Mouse (Mus musculus) thymus, adult 18-20 months (tissue): ENCODE results near the gene Rnf130.

Source experiments
- DNase-seq, 2 experiments: peaks; one replicate each; pipeline ENCODE4 v3.0.0; 2022; ENCODE audit warnings: mixed read lengths in 2 of 2

Gene Rnf130

GRCm38 (mm10) chr11:50025721-50026520 lies 775 bp downstream of the Rnf130 start:
- DNase-seq: no peak

GRCm38 (mm10) chr11:50026521-50027090 lies 1.5 kb downstream of the Rnf130 start:
- DNase-seq: no peak

- DNase-seq: no peak
These were observed 3.3 kb downstream of the Rnf130 start for GRCm38 (mm10) chr11:50028416-50028815.

DNA sequence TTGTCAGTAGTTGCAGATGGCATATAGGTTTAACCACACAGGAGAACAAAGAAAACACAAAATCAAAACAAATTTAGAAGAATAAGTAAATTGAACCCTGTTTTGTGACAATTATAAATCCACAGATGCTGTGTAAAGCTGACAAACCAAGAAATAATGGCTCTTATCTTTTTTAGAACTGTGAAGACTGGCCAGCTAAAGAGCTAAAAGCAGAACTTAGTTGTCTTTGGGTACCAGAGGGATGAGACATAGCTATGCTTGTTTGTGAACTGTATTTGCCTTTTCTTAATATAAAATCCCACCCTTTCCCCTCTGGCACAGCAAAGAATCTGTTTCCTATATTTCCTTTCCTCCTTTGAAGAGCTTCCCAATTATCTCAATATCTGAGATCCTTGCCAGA lies 9.0 kb downstream of the Rnf130 start:
- DNase-seq: no peak

- DNase-seq: no peak
These were observed 10.6 kb downstream of the Rnf130 start for GRCm38 (mm10) chr11:50035726-50036125.

GRCm38 (mm10) chr11:50036781-50037460 lies 11.8 kb downstream of the Rnf130 start:
- no peak for DNase-seq

DNA sequence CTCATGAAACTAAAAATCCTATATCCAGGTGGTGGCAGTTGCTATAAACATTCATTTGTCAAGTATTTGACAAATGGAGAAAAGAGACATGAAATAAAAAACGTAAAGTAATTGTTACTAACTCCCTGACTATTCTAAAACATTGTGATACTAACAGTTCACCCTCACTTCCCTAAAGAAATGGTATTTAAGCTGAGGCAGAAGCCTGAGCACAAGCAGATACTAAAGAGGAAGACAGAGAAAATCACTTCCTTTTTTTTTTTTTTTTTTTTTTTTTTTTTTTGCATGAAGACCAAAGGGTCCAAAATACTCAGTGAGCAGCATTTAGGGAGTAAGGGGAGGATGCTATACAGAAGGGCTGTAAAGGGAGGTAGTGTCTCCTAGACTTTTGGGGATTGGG lies 13.6 kb downstream of the Rnf130 start:
- DNase-seq: no peak

GRCm38 (mm10) chr11:50041148-50041547 lies 16.0 kb downstream of the Rnf130 start:
- DNase-seq: no peak

DNA sequence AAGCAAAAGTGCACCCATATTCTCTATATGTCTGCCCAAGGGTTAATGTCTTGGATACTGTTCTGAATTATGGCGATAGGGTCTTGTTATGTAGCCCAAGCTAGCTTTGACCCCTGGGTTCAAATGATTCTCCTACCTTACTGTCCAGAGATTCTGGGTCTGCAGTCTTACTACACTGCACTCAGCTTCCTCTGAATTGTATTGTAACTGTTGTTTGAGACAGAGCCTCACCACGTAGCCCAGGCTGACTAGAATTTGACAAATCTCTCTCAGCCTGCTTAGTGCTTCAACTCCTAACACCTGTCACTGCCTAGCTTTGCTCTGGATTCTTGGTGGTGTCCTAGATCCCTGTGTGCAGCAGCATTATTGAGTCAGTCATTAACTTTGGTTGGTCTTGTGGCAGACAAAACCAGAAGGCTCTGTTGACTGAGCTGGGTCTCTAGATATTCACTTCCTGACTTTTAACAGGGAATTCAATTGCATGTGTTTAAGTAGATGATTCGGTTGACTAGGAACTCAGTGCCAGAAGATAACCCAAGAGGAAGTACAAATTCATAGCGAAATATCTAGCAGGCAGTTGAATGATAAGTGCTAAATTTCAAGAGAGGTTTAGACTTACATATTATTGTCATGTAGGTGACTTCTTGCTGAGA lies 17.3 kb downstream of the Rnf130 start:
- no peak for DNase-seq

GRCm38 (mm10) chr11:50044454-50044853 lies 19.3 kb downstream of the Rnf130 start:
- DNase-seq: no peak

DNA sequence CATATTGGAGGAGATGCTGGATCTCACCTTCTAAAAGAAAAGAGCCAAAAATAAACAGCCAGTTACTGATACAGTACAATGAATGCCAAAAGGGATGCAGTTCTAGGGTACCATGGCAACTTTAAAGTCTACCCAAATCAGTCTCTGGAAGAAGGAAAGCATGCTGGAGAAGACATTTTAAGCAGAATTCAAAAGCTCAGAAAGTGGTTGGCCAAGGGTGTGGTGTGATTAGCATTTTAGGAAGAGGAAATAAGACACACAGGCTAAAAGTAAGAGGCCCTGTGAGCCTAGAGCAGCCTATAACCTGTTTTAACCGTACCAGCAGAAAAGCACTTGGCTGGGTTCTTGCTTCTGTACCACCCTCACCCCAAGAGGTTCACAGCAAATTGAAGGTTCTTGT lies 22.5 kb downstream of the Rnf130 start:
- no peak for DNase-seq

- no peak for DNase-seq
These were observed 23.0 kb downstream of the Rnf130 start for GRCm38 (mm10) chr11:50048115-50048514.

GRCm38 (mm10) chr11:50050392-50050791 lies 25.2 kb downstream of the Rnf130 start:
- DNase-seq: no peak

- no peak for DNase-seq
These were observed 32.6 kb downstream of the Rnf130 start for GRCm38 (mm10) chr11:50057713-50058112.

DNA sequence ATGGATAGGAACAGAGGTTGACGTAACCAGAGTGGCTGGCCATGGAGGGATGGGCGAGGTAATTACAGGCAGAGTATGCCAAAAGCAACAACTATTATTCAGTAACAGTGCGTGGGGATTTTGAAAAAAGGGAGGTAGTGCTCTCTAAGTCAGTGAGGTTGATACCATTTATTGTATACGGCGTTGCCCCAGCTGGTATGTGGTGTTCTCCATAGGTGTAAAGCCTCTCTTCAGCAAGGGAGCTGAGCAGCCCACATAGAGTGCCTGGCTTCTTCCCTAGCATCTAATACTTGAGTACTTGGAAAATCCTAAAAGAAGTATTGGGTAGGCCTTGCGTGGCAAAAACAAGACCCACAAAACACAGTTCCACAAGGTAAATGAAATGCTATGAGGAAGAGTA lies 33.1 kb downstream of the Rnf130 start:
- no peak for DNase-seq

GRCm38 (mm10) chr11:50059045-50059444 lies 33.9 kb downstream of the Rnf130 start:
- DNase-seq: no peak

DNA sequence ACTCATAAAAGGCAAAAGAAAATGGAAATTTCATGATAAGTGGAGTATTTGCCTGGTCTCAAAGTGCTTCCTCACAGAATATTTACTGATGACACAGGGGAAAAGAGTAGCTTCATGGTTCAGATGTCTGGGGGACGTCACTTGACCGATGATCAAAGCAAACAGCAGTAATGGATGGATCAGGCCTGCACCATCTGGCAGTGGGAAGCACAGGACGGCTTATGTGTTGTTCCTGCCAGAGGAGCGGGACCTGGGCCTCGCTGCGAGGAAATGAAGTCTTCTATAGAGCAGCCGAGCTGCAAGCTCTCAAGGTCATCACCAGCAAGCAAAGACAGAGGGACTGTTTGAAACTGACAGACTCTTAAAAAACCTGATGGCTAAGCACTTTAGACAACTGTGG lies 37.0 kb downstream of the Rnf130 start:
- DNase-seq: no peak

- no peak for DNase-seq
These were observed 40.9 kb downstream of the Rnf130 start for GRCm38 (mm10) chr11:50066088-50066487.

DNA sequence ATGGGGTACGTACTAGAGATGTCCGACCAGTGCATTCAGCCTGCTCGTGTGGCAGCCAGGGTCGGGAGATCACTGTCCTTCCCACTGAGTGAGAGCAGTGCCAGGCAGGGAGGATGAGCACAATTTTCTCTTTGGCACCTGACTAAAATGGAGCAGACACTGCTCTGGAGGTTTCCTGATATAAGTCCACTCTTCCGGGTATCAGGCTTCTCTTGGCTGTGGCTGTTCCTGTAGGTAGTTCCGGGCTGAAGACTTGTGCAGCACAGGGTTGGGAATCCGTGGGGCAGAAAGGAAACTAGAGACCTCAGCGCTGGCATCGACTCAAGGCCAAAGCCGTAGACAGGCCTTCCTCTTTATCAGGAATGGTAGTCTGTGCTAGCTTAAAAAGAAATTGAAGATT lies 48.7 kb downstream of the Rnf130 start:
- DNase-seq: no peak

- DNase-seq: no peak
These were observed 51.6 kb downstream of the Rnf130 start for GRCm38 (mm10) chr11:50076756-50077155.

GRCm38 (mm10) chr11:50081365-50082190 lies 56.4 kb downstream of the Rnf130 start:
- no peak for DNase-seq

GRCm38 (mm10) chr11:50086211-50086610 lies 61.1 kb downstream of the Rnf130 start:
- DNase-seq: no peak

DNA sequence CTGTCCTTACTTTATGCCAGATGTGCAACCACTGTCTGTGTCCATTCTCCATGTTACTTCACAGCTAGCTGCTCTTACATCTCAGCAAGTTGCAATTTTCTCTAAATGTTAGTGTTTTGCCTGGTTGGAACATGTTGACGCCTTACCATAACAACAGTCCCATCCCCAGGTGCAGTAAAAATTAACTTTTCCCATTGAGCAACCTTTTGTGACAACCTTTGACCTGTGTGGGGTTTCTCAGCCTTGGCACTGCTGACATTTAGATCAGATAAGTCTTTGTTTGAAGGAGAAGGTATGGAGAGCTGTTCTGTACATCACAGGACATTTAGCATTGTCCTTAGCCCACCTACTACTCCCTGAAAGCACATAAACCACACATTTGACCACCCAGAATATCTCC lies 64.7 kb downstream of the Rnf130 start:
- no peak for DNase-seq
